Mouse (Mus musculus): ENCODE data around the gene Gm26558.
A peak's percentile ranks its signal among the peaks of the same experiment; 100 is the strongest.

Gm26558 gene

DNA sequence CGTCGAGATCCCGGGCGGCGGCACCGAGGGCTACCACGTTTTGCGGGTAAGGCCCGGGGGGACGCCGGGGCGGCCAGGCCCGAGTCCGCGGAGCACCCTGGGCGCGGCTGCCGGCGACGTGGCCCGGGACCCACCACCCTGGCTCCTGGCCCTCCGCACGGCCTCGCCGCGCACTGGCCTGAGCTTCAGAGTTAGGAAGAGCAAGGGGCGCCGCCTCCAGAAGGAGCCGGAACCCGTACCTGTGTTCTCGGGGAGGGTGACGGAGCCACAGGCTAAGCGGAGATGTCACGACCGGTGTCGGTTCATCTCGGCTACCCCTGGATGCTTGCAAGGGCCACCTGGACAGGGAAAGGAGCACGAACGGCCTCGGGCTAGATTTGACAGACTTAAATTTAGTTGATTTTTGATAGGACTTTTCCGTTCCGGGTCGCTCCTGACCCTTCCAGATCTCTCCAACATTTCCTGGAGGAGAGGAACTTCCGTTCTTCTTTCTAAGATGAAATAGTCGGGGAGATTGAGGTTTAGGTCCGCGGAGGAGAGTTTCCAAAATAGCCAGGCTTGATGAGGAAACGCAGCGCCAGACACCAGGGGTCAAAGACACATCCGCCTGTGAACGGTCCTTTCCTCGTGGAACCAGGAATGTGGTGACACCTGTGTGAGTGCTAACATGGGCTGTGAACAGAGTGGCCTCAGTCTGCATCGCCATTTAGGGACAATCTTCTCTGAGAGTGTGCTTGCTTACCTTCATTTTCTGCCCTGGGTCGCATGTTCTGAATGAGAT lies at the start of gene Gm26558:
Gene Gm26558, minus strand, starts transcription at position 394 of the 781 bp plus-strand sequence.
- DNase-seq, result peak; percentile 22

DNA sequence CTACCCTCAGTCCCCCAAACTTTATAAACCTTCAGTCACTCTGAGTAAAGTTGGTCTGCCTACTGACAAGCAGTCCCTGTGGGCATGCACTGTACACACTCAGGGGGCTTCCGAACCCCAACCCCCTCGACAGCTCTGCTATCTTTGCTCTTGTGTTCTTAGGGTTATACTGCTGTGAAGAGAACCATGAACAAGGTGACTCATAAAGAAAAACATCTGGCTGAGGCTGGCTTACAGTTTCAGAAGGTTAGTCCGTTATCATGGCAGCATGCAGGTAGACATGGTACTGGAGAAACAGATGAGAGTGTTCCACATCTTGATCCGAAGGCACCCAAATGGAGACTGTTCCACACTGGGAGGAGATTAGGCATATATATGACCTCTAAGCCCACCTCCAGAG lies 49.0 kb upstream of the Gm26558 start:
- DNase-seq, result no peak

DNA sequence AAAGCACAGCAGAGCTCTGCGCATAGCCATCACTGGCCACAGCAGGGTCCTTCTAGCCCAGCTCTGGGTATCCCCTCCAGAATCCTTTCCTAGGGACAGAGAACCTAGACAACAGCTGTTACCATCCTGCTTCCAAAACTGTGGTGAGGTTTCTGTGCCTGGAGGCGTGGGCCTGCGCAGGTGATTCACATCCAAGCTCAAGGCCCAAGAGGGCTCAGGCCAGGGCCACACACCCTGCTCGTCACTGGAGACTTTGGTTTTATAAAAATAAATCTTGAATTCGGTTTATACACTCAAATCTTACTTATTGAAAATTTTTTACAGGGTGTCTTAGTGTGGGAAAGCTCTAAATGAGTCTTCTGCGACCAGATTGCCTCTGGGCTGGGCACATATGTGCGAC lies 48.3 kb upstream of the Gm26558 start:
- DNase-seq, result no peak

DNA sequence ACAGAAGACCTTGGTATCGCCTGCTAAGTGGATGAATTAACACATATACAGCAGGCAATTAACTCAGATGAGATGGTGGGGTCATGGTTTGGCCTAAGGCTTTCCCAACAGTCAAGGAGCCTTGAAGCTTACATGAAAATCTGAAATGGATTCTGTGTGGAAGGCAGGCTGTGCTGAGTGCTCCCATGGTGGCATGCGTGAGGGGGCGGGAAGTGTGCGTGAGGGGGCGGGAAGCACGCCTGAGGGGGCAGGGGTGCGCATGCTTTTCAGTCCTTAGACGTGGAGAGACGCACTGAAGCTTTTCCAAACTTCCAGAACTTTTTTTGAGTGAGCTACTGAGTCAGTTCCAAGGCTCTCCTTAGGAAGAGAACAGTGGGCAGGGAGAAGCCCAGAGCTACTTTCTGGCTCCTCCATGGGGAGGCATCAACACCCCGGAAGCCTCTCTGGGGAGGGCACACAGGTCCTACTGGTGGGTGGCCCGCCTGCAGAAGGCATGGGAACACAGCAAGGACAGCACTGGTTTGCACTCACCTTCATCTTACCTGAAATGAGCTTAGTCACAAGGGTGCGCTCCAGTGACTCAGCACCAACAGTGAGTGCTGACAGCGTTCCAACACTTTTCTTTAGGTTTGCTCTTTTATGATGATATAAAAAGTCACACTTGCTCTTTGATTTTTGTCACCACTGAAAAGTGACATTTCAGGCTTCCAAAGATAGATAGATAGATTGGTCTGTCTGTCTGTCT lies 47.2 kb upstream of the Gm26558 start:
- DNase-seq, result no peak

DNA sequence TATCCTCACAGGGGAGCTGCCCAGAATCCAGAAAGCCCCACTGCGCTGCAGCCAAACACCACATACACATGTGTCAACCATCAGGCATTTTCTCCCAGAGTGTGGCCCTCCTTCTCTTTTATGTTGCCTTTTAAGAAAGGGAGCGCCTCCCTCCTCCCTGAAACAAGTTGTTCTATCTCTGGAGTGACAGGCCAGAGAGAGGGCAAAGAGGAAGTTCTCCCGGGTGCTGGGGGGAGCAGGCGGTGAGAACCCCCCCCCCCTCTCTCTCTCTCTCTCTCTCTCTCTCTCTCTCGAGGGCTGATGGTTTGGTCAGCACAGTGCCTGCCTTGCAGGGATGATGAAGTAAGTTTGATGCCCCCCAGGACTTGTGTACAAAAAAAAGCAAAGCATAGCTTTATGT lies 40.5 kb upstream of the Gm26558 start:
- DNase-seq, result no peak

DNA sequence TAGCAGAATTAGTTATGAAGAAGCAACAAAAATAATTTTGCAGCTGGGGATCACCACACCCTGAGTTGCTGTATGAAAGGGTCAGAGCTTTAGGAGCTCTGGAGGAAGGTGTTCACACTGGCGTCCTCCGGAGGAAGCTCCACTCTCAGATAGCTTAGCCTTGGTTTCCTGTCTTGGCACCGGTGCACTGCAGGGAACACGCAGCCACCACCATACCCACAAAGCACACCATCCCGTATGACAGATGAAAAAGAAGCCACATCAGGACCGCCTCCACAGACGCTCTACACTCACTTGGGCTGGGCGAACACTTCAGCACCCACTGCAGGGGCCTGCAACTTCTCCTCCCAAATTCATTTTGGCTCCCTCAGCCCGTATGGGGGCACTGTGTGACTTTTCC lies 39.7 kb upstream of the Gm26558 start:
- no peak for DNase-seq

DNA sequence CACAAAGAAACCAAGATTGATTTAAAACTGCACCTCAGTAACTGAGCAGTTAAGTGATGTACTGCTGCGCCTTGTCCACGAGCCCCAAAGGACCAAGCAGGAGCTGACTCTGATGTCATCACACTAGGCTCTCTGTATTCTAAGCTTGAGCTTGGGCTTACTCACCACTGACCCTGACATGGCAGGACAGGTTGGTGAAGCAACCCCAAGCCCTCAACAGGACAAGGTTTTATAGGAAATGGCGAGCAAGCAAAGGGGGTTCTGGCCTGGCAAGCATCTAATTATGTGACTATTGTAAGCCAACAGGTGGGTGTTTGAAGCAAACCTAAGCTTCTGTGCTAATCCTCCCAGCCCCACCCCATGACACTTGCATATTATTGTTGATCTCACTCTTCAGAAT lies 38.9 kb upstream of the Gm26558 start:
- no peak for DNase-seq

DNA sequence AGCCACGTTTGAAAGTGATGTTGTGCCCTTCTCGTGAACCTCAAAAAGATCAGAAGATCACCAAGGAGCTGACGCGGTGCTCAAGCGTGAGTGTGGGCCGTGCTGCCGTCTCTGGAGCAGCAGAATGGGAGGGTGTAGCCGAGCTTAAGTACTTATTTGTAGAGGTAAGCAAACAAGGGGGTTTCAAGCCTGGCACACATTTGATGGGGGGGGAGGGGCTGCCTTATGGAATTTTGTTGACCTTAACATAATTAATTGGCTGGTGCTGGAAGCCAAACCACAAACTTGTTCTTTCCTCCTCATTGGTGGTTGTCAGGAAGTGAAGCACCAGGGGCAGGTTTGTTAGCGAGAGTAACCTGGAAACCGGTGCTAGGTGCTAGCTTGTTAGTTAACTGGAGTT lies 33.8 kb upstream of the Gm26558 start:
- no peak for DNase-seq

DNA sequence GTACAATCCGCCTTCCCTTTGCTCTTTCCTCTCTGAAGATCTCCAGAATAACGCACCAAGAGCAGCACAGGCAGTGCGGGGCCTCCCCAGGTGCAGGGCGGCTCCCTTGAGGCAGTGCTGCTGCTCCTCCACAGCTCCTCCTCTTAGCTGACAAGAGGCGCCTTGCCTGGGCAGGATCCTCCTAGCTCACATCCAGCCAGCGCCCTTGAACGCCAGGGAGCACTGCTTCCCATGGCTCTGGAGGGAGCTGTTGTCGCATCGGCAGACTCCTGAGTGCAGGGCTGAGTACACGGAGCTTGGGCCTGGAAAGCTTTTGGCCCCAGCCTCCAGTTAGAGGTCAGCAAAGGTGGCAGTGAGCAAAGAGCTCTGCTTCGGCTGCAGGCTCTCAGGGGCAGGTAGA lies 28.3 kb upstream of the Gm26558 start:
- no peak for DNase-seq

DNA sequence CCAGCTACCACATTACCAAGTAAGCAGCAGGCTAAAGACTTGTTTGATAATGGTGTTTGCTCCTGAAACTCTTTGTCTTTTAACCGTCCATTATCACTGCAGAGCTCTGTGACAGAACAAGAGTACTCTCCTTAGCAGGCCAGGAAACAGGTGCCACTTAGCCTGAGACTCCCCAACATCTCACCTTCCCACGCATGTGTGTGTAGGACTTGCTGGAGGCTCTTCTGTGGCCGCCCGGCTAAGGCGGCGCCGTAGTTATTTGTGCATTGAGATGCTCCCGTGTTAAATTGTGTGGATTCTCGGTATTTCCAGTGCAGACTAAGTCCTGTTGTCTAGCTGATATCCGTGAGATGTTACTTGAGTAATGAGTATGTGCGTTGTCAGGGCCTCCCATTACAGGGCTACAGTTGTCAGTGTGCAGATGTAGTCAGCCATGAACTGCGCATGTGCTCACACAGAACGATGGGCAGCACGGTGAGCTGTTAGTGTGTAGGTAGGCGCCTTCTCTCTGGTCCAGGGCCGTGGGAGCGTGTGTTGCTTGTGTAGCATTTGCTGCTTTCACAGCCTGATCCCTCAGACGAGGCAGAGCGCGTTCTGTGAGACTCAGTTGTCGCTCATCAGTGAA lies 26.7 kb upstream of the Gm26558 start:
- no peak for DNase-seq

DNA sequence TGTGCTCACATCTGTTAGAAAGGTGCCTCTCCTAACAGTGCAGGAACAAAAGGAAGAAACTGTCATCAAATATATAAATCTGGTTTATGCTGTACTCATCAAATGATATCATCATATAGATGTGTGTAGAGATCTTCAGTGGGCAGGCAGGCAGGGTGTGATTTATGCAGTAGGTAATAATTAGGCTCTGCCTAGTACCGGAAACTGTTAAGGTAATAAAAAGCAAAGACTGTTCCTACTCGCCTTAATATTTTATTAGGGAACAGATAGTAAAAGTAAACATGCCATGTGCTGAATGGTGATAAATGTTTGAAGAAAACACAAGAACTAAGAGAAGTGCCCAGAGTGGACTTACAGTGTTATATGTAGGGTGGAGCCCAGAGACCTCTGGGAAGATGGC lies 20.4 kb upstream of the Gm26558 start:
- no peak for DNase-seq

DNA sequence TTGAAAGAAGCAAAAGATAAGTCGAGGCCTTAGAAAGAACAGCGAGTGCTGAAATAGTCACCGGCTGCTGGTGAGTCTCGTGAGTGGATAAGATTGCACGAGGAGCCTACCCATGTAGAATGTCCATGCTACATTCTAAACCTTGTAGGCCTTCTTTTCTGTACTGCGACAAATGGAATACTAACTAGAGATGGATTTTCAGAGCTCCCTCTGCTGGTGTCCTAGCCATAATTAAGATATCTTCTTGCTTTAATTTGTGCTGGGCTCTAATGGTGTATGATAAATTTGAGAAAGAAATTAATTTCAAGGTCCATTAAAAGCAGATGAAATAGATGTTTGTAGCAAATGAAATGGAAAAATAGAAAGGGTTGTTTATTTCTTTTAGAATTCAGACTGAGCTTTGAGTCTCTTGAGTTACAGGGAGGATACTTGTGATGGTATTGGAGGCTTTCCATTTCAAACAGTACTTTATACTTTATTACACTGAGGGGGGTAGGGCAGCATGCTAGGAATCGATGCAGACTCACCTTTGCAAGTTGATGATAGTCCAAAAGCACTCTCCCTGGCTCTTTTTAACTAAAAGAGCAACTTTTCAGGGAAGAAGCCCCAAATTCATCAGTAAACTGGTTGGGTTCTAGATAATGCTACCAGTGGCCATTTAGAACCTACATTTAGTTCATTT lies 11.7 kb upstream of the Gm26558 start:
- DNase-seq, result peak; percentile 12

DNA sequence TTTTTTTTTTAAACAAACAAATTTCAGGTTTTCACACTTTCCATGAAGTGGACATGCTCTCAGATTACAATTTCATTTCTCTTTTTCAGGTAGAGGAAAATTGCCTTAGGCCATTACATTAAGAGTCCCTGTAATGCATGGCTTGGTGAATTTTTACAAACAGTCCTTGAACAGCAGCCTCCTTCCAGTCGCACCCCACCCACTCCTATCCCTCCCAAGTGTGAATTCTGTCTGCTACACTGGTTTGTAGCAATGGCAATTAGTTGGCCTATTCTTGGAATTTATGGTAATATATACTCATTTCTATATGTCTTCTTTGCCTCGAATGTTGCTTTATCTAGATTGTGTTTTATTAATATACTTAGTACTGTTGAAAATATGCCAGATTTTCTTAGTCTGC lies 10.6 kb upstream of the Gm26558 start:
- DNase-seq, result no peak

DNA sequence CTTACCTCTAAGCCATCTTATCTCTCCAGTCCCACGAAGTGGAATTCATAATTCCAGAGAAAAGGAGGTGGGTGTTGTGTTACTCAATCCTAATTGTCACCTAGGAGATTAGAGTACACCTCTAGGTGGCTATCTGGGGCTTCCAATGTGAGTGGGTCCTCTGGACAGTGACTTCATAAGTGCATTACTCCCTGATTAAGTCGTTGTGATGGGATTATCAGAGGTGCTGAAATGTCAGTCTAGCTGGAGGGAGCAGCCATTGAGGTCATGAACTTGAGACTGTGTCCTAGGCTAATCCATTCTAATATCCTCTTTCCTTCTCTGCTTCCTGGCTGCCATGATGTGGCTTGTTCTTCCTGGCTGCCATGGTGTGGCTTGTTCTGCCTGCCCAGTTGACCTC lies 8.0 kb upstream of the Gm26558 start:
- no peak for DNase-seq

DNA sequence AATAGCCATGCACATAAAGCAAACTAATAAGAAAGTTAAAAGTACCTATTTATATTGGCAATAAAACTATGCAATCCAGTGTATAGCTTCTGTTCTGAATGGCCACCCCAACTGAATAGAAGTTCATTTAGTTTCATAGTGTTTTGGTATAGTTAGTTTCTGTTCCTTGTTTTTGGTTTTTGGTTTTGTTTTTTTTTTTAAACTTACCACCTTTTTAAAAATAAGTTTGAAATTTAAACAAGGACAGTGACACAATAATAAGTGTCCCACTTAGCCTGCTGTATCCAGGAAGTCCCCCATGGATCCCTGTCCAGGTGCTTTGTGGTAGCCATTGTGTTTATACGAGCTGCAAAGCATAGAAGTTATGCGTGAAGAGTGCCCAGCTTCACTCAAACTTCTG lies 7.3 kb upstream of the Gm26558 start:
- DNase-seq, result no peak

DNA sequence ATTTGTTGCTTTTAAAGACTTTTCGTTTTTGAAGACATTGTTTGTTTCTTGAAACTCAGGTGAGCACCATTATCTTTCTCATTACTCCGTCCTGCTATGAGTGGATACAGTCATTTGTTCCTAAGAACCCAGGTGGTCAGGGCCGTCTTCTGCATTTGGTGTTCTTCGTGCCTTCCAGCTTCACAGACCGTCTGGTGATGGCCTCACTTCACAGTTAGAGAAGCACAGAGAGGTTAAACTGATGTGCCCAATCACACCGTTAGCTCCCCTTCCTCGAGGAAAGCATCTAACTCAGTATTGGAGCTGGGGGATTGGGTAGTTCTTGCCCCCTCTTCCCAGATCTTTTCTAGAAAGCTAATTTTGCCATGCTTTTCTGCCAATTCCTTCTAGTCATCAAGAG lies 5.1 kb upstream of the Gm26558 start:
- DNase-seq, result no peak

DNA sequence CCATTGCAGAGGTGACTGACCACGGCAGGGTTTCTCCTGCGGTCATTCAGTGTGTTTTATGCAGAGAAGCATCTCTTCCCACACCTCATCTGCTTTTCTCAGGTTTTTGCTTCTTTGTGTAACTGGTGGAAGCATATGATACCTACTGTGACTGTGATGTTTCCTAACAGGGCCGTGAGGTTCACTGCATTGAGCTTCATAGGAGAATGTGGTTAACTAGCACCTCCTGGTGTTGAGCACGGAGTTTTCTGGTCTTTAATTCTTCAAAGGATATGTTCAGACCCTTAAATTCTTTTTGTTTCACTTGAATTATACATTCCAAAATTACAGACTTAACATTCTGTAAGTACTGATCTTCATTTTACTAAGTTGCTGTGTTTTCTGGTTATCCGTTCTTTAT lies 1.9 kb upstream of the Gm26558 start:
- no peak for DNase-seq

DNA sequence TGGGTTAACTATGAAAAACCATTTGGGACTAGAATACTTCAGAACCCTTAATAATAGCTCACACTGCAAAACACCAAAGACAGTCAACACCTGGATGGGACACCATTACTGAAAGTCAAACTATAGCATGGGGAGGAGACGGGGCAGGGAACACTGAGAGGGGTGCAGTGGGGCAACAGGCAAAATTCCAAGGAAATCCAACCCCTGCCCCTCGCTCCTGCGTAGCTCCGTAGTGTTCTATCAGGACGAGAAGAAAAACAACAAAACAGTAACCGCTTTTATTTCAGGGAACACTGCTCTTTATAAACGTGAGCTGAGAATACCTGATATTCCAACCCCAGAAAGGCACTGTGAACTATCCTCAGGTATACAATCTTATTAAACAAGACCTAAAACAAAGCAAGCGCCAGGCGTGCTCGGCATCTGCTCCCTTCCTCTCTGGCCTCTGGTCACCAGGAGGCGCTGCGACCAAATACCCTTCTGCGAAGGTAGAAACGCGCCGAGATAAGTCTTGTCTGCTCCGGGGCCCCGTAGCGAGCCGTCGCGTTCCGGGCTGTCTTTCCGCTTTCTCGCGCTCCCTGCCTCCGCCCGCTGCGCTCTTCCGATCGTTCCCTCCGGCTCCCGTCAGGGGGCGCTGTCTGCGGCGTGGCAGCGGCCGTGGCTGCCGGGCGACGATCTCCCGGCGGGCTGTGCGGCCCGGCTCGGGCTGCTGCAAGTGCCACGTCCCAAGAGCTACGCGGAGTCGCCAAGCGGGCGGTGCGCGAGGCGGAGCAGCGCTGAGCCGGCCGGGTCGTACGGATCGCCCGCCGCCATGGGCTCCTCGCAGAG lies 807 bp downstream of the Gm26558 start, which contains the start of gene Gorasp2:
Gene Gorasp2, plus strand, starts transcription at position 690 of the 828 bp plus-strand sequence.
- peak; percentile 98 for DNase-seq

DNA sequence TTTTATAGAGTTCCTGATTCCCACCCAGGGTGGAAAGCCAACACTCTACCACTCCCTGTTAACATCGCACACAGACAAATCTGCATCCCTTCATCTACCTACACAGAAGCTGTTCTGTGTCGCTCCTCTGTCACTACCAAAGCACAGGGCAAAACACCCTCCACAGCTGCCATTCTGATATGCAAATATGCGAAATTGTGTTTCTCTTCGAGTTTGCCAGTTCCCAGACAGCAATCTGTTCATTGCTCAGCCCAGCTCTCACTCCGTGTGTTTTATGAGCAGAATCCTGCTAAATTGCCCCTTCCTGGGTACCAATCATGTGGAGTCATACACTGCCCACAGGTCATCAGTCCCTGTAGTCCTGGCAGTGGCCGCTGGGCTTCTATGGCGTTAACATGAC lies 4.8 kb downstream of the Gm26558 start:
- no peak for DNase-seq

DNA sequence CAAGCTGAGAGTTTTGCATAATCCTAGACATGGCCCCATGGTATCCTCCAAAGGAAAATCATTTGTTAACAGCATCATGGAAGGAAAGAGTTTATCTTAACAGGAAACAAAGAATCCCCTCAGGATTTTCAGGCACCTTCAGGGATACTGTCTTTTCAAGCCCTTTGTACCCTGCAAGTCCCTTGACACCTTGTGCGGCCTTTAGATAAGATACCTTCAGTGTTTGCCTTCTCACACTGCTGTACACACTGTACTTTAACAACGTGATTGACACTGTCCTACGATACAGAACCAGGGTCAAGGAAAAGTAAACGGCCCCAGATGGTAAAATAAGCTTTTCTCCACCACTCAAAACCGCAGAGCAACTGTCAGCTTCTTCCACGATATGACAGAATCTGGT lies 10.1 kb downstream of the Gm26558 start:
- DNase-seq, result no peak

DNA sequence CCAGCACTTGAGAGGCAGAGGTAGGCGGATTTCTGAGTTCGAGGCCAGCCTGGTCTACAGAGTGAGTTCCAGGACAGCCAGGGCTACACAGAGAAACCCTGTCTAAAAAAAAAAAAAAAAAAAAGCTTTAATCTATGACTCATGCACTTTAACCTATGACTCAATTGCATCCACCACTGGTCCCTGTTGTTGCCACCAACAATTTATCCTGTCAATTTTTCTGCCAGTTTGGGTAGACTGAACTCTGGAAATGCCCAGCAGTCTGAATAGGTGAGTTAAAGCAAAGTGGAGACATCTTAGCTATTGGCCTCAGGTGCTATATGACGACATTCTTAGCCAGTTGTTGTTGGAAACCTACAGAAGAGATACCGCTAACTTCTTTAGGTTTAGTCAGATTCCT lies 12.4 kb downstream of the Gm26558 start:
- DNase-seq, result no peak

DNA sequence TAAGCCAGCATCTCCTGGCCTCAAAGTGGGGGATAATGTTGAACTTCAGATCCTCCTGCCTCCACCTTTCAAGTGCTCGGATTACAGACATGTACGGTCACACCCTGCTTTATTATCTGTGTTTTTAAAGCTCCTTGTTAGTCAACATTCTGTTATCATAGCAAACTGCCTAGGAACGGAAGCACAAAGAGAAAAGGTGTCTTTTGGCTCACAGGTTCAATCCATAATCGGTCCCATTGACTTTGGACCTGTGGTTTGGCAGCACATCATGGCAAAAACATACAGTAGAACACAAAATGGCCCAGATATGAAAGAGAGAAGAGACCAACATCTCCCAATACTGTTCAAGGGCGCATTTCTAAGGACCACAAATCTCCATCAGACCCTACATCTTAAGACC lies 13.6 kb downstream of the Gm26558 start:
- no peak for DNase-seq

DNA sequence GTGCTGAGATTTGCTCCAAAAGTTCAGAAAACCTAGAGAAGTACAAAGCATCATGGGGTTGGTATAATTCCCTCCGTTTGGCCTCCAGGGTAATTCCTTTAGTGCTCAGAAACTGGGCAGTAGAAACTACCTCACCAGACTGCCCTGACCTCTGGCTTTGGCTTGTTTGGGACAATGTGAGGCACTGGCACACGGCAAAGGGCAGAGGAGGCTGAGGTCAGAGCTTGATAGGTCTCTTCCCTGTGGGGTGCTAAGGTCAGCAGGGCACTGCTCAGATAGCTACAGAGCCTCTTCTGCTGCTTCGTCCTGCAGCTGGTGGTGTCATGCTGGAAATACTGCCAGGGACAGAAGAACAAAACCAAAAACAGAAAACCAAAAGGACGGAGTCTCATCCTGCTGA lies 14.2 kb downstream of the Gm26558 start:
- DNase-seq, result no peak

Measured in embryo, embryonic 11 days (tissue).